Mouse (Mus musculus): ENCODE measurements around the gene Taz. TPM values are rescaled to one million over a fixed set of nuclear protein-coding genes. Genes with fewer than 3 reads are reported as not detected.
A peak's percentile ranks its signal among the peaks of the same experiment; 100 is the strongest.

Gene Taz
- polyA plus RNA-seq, 1 experiment, result 76.5 TPM

- DNase-seq (ENCODE audit: low read depth), result peak; percentile 96
- TF ChIP-seq POLR2A (IDR thresholded peaks at IDR 0.05; ENCODE audit: borderline replicate concordance, extremely low read depth, insufficient read depth, insufficient read length, poor library complexity, severe bottlenecking) (peak; percentile 63; the same call in 1 of the 2 replicates), CTCF (IDR thresholded peaks at IDR 0.05; ENCODE audit: borderline replicate concordance, extremely low read depth, insufficient read depth, insufficient read length) (no peak)
Observed at GRCm38 (mm10) chrX:74282395-74283091, 831 bp downstream of the Taz start.

GRCm38 (mm10) chrX:74283092-74283437 lies 1.4 kb downstream of the Taz start:
- DNase-seq (ENCODE audit: low read depth), result no peak
- no peak for TF ChIP-seq CTCF (IDR thresholded peaks at IDR 0.05; ENCODE audit: borderline replicate concordance, extremely low read depth, insufficient read depth, insufficient read length)

GRCm38 (mm10) chrX:74293431-74293830 lies 11.7 kb downstream of the Taz start:
- no peak for DNase-seq (ENCODE audit: low read depth)
- TF ChIP-seq CTCF (IDR thresholded peaks at IDR 0.05; ENCODE audit: borderline replicate concordance, extremely low read depth, insufficient read depth, insufficient read length) (no peak), POLR2A (IDR thresholded peaks at IDR 0.05; ENCODE audit: borderline replicate concordance, extremely low read depth, insufficient read depth, insufficient read length, poor library complexity, severe bottlenecking) (no peak)

- TF ChIP-seq CTCF (IDR thresholded peaks at IDR 0.05; ENCODE audit: borderline replicate concordance, extremely low read depth, insufficient read depth, insufficient read length), result no peak
- TF ChIP-seq POLR2A (IDR thresholded peaks at IDR 0.05; ENCODE audit: borderline replicate concordance, extremely low read depth, insufficient read depth, insufficient read length, poor library complexity, severe bottlenecking), result peak; percentile 37; the same call in 1 of the 2 replicates
- DNase-seq (ENCODE audit: low read depth), result peak; percentile 98
Observed at GRCm38 (mm10) chrX:74296538-74297448, 15.1 kb downstream of the Taz start, which contains the start of gene Atp6ap1. Gene Atp6ap1, plus strand, starts transcription at chrX:74297097.

- no peak for DNase-seq (ENCODE audit: low read depth)
- TF ChIP-seq CTCF (IDR thresholded peaks at IDR 0.05; ENCODE audit: borderline replicate concordance, extremely low read depth, insufficient read depth, insufficient read length) (no peak), POLR2A (IDR thresholded peaks at IDR 0.05; ENCODE audit: borderline replicate concordance, extremely low read depth, insufficient read depth, insufficient read length, poor library complexity, severe bottlenecking) (no peak)
Observed at GRCm38 (mm10) chrX:74298348-74298747, 16.6 kb downstream of the Taz start.

GRCm38 (mm10) chrX:74299721-74300120 lies 18.0 kb downstream of the Taz start:
- no peak for DNase-seq (ENCODE audit: low read depth)
- TF ChIP-seq POLR2A (IDR thresholded peaks at IDR 0.05; ENCODE audit: borderline replicate concordance, extremely low read depth, insufficient read depth, insufficient read length, poor library complexity, severe bottlenecking), result no peak
- no peak for TF ChIP-seq CTCF (IDR thresholded peaks at IDR 0.05; ENCODE audit: borderline replicate concordance, extremely low read depth, insufficient read depth, insufficient read length)

- peak; percentile 93 for DNase-seq (ENCODE audit: low read depth)
- TF ChIP-seq POLR2A (IDR thresholded peaks at IDR 0.05; ENCODE audit: borderline replicate concordance, extremely low read depth, insufficient read depth, insufficient read length, poor library complexity, severe bottlenecking), result peak; percentile 57; the same call in 1 of the 2 replicates
- TF ChIP-seq CTCF (IDR thresholded peaks at IDR 0.05; ENCODE audit: borderline replicate concordance, extremely low read depth, insufficient read depth, insufficient read length), result peak; percentile 22; the same call in 1 of the 2 replicates
Observed at GRCm38 (mm10) chrX:74304867-74305700, 23.4 kb downstream of the Taz start, which contains the start of gene Gdi1. Gene Gdi1, plus strand, starts transcription at chrX:74304998.

- TF ChIP-seq POLR2A (IDR thresholded peaks at IDR 0.05; ENCODE audit: borderline replicate concordance, extremely low read depth, insufficient read depth, insufficient read length, poor library complexity, severe bottlenecking), result no peak
- TF ChIP-seq CTCF (IDR thresholded peaks at IDR 0.05; ENCODE audit: borderline replicate concordance, extremely low read depth, insufficient read depth, insufficient read length), result no peak
- DNase-seq (ENCODE audit: low read depth), result peak; percentile 95
Observed at GRCm38 (mm10) chrX:74312540-74313464, 31.1 kb downstream of the Taz start, which contains the start of gene Fam50a. Gene Fam50a, plus strand, starts transcription at chrX:74313033.

- peak; percentile 79 for TF ChIP-seq POLR2A (IDR thresholded peaks at IDR 0.05; ENCODE audit: borderline replicate concordance, extremely low read depth, insufficient read depth, insufficient read length, poor library complexity, severe bottlenecking)
- TF ChIP-seq CTCF (IDR thresholded peaks at IDR 0.05; ENCODE audit: borderline replicate concordance, extremely low read depth, insufficient read depth, insufficient read length), result no peak
- peak; percentile 89 for DNase-seq (ENCODE audit: low read depth)
Observed at GRCm38 (mm10) chrX:74328725-74329161, 47.0 kb downstream of the Taz start, which contains the start of gene Plxna3. Gene Plxna3, plus strand, starts transcription at chrX:74329066.

GRCm38 (mm10) chrX:74329215-74329671 lies 47.5 kb downstream of the Taz start:
- DNase-seq (ENCODE audit: low read depth), result peak; percentile 39
- no peak for TF ChIP-seq CTCF (IDR thresholded peaks at IDR 0.05; ENCODE audit: borderline replicate concordance, extremely low read depth, insufficient read depth, insufficient read length)
- TF ChIP-seq POLR2A (IDR thresholded peaks at IDR 0.05; ENCODE audit: borderline replicate concordance, extremely low read depth, insufficient read depth, insufficient read length, poor library complexity, severe bottlenecking), result no peak
